Mouse (Mus musculus) embryonic facial prominence, embryonic 12.5 days (tissue): Measurements from ENCODE around the gene Crispld2. TPM values are rescaled to one million over a fixed set of nuclear protein-coding genes. Genes with fewer than 3 reads are reported as not detected.

Experiments
- ATAC-seq: fragments of 200-750 bp; cut with Nextera tagmentation; 2 replicates; pipeline ENCODE4 v1.8.0; 2017; ENCODE audit not compliant: insufficient number of reproducible peaks, insufficient read depth, low FRiP score, low TSS enrichment
- H3K27ac ChIP-seq: fragments of 300-500 bp; sonication (generic); 2 replicates; pipeline ENCODE4 v1.5.1; 2016; ENCODE audit warnings: mild to moderate bottlenecking
- H3K27me3 ChIP-seq: fragments of 300-500 bp; sonication (generic); 2 replicates; pipeline ENCODE4 v1.6.1; 2016; ENCODE audit warnings: mild to moderate bottlenecking, moderate library complexity
- H3K36me3 ChIP-seq: fragments of 300-500 bp; sonication (generic); 2 replicates; pipeline ENCODE4 v1.6.1; 2016; ENCODE audit warnings: mild to moderate bottlenecking
- H3K4me1 ChIP-seq: fragments of 300-500 bp; sonication (generic); 2 replicates; pipeline ENCODE4 v1.6.1; 2016
- H3K4me2 ChIP-seq: fragments of 300-500 bp; sonication (generic); replicated peaks from 2 replicates; pipeline ENCODE4 v1.6.1; 2016; ENCODE audit warnings: mild to moderate bottlenecking, moderate library complexity
- H3K4me3 ChIP-seq: fragments of 300-500 bp; sonication (generic); 2 replicates; pipeline ENCODE4 v1.5.1; 2016; ENCODE audit warnings: mild to moderate bottlenecking
- H3K9ac ChIP-seq: fragments of 300-500 bp; sonication (generic); 2 replicates; pipeline ENCODE4 v1.6.1; 2016; ENCODE audit warnings: mild to moderate bottlenecking, moderate library complexity
- H3K9me3 ChIP-seq: fragments of 300-500 bp; sonication (generic); 2 replicates; pipeline ENCODE4 v1.6.1; 2016; ENCODE audit warnings: mild to moderate bottlenecking, moderate library complexity
- WGBS: fragments of 180-500 bp; shearing (Covaris S2); methylation state at CpG from one replicate; pipeline ENCODE4 v1.1.7; 2016; 5-methylcytosine and 5-hydroxymethylcytosine counted together
- polyA plus RNA-seq: library from polyadenylated mRNA; unstranded; fragments of >200 nt; fragmentation: Nextera tagmentation; extraction: Ambion mirVana; gene quantifications from 2 replicates; pipeline ENCODE4 v1.2.1, GENCODE M21; 2016

Crispld2 gene
- 6.7 and 7.1 TPM in 2 replicates for polyA plus RNA-seq

DNA sequence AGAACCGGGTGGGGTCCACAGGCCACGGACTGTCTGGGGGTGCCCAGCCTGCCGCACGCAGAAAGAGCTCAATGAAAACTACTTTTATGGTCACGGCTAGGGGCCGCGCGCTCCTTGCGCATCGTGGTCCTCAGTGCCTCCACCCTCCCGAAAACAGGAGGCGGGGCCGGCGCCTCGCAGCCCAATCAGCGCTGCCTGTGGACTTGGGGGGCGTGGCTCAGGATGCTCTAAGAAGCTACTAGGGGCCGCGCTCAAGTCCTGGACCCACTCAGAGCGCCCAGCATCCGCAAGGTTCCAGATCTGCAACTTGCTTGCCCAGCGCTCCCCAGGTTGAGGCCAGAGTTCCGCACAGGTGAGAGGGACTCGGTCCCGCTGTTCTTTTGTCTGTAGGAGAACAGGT is at the start of gene Crispld2:
Crispld2 (plus strand) TSS at position 190 of the 400 bp plus-strand sequence.
- H3K9me3 ChIP-seq = no peaks in the 10 kb centered on the region
- peaks cover 28% of the 10 kb centered on the region for H3K27me3 ChIP-seq
- H3K4me1 ChIP-seq = peaks cover 34% of the 10 kb centered on the region
- ATAC-seq = peak; percentile 79
- peak within 1 kb of the TSS; percentile 8; the same call in 1 of the 2 replicates for H3K9ac ChIP-seq
- H3K4me2 ChIP-seq = peak within 1 kb of the TSS; percentile 66
- H3K4me3 ChIP-seq = peak within 1 kb of the TSS; percentile 33
- H3K36me3 ChIP-seq = no peaks in the 10 kb centered on the region
- WGBS = 1% methylated on average over 25 of the region's 25 CpGs
- H3K27ac ChIP-seq = no peak within 1 kb of the TSS

DNA sequence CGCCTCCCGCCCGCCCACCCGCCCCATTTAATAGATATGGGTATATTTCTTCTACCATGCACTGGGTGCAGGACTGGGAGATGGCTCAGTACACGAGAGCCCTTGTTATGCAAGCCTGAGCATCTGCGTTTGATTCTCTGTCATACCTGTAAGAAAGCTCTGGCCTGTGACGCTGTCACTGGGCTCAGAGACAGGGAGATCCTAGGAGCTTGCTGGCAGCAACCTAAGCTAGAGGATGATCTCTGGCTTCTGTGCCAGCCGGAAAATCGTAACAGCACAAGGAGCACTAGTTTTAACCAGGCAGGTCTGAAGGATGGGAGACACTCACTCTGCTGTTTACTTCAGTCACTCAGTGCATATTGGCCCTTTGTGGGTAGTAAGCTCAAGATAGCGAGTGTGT is 48.6 kb upstream of the Crispld2 start:
- Histone ChIP-seq H3K4me3 (no peak overlapping the region), H3K27me3 (no peaks in the 10 kb centered on the region), H3K4me2 (no peak overlapping the region), H3K36me3 (peaks cover 63% of the 10 kb centered on the region), H3K9ac (no peak overlapping the region), H3K4me1 (no peaks in the 10 kb centered on the region), H3K9me3 (no peaks in the 10 kb centered on the region), H3K27ac (no peak overlapping the region)
- no peak for ATAC-seq
- 95% methylated on average over 10 of the region's 10 CpGs for WGBS

DNA sequence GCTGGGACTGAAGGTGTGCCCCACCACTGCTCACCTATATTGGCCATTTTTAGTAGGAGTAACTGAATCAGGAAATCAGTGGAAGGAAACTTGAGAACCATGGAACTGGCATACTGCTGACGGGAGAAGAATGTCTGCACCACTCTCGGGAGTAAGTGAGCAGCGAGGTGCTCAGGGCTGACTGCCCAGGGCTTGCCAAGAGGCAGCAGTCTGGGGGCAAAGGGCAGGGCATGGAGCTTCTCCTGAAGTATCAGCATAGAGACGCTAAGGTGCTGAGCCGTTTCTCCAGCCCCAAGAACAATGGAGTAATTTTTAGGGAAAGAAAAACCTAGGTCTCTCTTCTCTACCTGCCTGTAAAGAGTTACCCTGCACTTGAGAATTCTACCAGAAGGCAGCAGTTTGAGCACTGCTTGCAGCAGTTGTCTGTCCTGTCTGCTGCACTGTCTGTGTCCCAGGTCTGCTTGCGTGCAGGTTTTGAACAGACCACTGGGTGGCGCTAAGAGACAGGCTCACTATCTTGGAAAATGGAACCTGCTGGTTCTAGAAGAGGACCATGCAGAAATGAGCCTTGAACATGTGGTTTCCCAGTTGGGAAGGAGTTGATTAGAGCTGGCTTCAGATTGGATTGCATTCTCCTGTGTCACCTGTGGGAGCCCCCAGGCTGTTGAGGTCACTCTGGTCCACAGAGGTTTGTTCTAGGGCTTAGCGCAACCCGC is 48.0 kb upstream of the Crispld2 start:
- 59% methylated on average over 9 of the region's 9 CpGs for WGBS
- no peak overlapping the region for H3K4me3 ChIP-seq
- peak; percentile 42; the same call in 1 of the 2 replicates for ATAC-seq
- no peaks in the 10 kb centered on the region for H3K9me3 ChIP-seq
- no peak overlapping the region for H3K9ac ChIP-seq
- no peaks in the 10 kb centered on the region for H3K27me3 ChIP-seq
- H3K36me3 ChIP-seq = peaks cover 67% of the 10 kb centered on the region
- no peak overlapping the region for H3K4me2 ChIP-seq
- no peaks in the 10 kb centered on the region for H3K4me1 ChIP-seq
- no peak overlapping the region for H3K27ac ChIP-seq

DNA sequence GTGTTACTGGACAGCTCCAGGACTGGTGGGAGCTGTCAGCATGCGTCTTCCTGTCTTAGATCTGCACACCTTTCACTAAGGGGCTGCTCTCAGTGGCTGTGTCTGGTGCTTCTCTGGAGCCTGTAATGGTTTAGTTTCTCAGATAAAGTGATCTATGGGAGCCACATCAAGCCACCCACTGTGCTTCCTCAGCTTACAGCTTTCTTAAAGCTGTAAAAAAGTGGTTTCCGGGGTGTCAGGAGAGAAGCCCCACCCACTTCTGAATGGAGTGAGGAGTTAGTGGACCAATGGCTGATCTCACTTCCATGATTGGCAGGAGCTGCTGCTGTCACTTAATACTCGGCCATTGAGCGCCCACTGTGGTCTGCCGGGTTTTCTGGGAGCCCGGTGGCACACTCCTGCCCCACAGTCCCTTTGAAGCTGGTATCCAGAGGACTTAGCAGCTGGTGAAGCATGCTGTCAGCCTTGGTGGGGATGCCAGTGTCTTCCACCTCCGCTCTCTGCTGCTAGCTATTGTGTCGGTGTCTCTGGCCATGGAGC is 45.8 kb upstream of the Crispld2 start:
- Histone ChIP-seq H3K4me3 (no peak overlapping the region), H3K9me3 (no peaks in the 10 kb centered on the region), H3K27ac (no peak overlapping the region), H3K36me3 (peaks cover 71% of the 10 kb centered on the region), H3K9ac (no peak overlapping the region), H3K27me3 (no peaks in the 10 kb centered on the region), H3K4me1 (0 out of 2 replicates have a peak, but pooled peaks cover 3% of the 10 kb centered on the region), H3K4me2 (no peak overlapping the region)
- ATAC-seq = no peak
- WGBS = 74% methylated on average over 8 of the region's 8 CpGs

DNA sequence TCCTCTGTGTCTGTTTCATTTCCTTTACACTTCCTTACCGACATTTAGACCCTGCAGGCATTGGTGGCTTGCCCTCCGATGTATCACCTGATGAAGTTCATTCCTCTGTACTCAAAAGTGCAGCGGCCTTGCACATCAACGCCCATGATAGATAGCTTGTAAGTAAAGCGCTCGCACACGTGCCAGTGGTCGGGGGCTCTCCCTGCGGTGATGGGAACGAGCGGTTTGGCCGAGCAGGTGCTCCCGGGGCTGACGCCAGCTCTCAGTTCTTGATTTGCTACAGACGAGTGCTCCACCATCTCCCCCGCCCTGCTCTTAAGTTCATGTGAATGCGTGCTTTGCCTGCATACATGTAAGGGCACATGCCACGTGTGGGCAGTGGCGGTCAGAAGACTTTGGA is 44.6 kb upstream of the Crispld2 start:
- Histone ChIP-seq H3K36me3 (peaks cover 71% of the 10 kb centered on the region), H3K4me2 (no peak overlapping the region), H3K4me3 (no peak overlapping the region), H3K27me3 (no peaks in the 10 kb centered on the region), H3K9ac (no peak overlapping the region), H3K4me1 (0 out of 2 replicates have a peak, but pooled peaks cover 3% of the 10 kb centered on the region), H3K27ac (no peak overlapping the region), H3K9me3 (no peaks in the 10 kb centered on the region)
- no peak for ATAC-seq
- WGBS = 90% methylated on average over 19 of the region's 19 CpGs

DNA sequence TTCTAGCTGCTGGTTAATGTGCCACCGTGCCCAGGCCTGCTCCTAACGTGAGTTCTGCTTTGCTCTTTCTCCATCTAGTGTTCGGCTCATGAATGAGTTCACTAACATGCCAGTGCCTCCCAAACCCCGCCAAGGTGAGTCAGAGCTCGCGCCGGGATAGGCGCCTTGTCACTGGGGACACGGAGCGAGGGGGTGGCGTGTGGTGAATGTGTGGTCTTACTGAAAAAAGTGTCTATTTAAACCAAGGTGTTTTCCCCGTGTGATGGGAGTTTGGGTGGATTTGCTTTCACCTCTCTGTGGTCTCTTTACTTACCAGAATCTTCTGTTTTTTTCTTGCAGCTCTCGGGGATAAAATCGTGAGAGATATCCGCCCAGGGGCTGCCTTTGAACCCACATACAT is 43.9 kb upstream of the Crispld2 start:
- Histone ChIP-seq H3K9ac (no peak overlapping the region), H3K4me2 (no peak overlapping the region), H3K27ac (no peak overlapping the region), H3K36me3 (peaks cover 76% of the 10 kb centered on the region), H3K9me3 (no peaks in the 10 kb centered on the region), H3K27me3 (no peaks in the 10 kb centered on the region), H3K4me1 (0 out of 2 replicates have a peak, but pooled peaks cover 3% of the 10 kb centered on the region), H3K4me3 (no peak overlapping the region)
- 91% methylated on average over 15 of the region's 15 CpGs for WGBS
- ATAC-seq = no peak

DNA sequence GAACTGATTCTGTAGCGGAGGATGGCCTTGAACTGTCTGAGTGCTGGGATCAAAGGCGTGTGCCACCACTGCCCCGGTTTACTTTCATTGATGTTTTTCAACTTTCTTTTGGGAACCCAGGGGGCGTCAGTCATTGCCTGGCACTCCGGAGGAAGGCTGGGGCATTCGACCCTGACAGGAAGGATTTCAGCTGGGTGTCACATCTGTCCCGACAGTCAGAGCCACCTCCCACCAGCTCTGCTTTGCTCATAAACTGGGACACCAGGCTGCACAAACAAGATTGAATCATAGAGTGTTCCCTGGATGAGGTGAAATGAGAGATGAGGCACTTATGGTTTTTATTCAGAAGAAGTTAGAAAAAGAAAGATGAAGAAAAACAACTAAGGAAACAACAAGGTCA is 40.0 kb upstream of the Crispld2 start:
- Histone ChIP-seq H3K9me3 (no peaks in the 10 kb centered on the region), H3K27ac (no peak overlapping the region)

DNA sequence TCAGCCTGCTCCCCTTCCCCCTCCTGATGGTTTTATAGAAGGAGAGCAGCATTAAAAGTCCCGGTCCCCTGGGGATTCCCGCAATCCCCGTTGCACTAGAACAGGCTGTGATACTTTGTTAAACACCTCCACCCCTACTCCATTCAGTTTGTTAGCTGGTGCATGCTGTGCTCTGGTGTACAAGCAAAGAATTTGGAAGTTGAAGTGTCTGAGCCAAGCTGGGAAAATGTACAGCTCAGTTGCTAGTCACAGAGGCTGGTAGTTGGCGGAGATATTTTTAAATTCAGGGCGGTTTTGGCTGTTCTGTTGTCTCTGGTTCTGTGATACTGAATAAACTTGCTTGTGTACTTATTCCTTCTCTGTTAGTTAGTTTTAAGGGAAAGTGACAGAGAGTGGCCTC is 39.5 kb upstream of the Crispld2 start:
- Histone ChIP-seq H3K4me3 (no peak overlapping the region), H3K4me2 (no peak overlapping the region), H3K9me3 (no peaks in the 10 kb centered on the region), H3K27ac (no peak overlapping the region), H3K4me1 (0 out of 2 replicates have a peak, but pooled peaks cover 3% of the 10 kb centered on the region), H3K9ac (no peak overlapping the region), H3K27me3 (no peaks in the 10 kb centered on the region), H3K36me3 (peaks cover 95% of the 10 kb centered on the region)
- ATAC-seq = no peak
- whole genome bisulfite sequencing = 87% methylated on average over 5 of the region's 5 CpGs

More for the DNA sequence above, 40.0 kb upstream of the Crispld2 start:
- 0 out of 2 replicates have a peak, but pooled peaks cover 3% of the 10 kb centered on the region for H3K4me1 ChIP-seq
- peaks cover 94% of the 10 kb centered on the region for H3K36me3 ChIP-seq
- H3K9ac ChIP-seq = no peak overlapping the region
- no peaks in the 10 kb centered on the region for H3K27me3 ChIP-seq
- no peak for ATAC-seq
- WGBS = 83% methylated on average over 7 of the region's 7 CpGs
- no peak overlapping the region for H3K4me2 ChIP-seq
- H3K4me3 ChIP-seq = no peak overlapping the region

DNA sequence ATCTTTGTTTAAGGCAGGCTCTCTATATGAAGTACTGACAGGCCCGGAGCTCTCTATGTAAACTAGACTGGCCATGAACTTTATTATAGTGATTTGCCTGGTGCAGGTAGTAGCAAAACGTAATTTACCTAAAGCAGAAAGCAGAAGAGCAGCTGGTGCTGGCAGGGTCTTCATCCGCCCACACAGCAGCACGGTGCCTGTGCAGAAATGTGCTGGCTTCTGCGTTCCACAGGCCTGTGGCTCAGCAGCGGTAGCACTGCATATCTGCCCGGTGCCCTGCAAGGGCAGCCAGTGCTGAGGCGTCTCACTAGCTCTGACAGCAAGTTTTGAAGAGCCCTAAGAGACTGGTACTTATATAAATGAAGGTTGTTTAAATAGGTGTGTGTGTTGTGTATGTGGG is 36.9 kb upstream of the Crispld2 start:
- Histone ChIP-seq H3K4me1 (peaks cover 4% of the 10 kb centered on the region; the same call in 1 of the 2 replicates), H3K9ac (no peak overlapping the region), H3K4me3 (no peak overlapping the region), H3K27ac (no peak overlapping the region), H3K36me3 (peaks cover 76% of the 10 kb centered on the region), H3K4me2 (no peak overlapping the region), H3K27me3 (no peaks in the 10 kb centered on the region), H3K9me3 (no peaks in the 10 kb centered on the region)
- 95% methylated on average over 8 of the region's 8 CpGs for WGBS
- ATAC-seq = no peak

DNA sequence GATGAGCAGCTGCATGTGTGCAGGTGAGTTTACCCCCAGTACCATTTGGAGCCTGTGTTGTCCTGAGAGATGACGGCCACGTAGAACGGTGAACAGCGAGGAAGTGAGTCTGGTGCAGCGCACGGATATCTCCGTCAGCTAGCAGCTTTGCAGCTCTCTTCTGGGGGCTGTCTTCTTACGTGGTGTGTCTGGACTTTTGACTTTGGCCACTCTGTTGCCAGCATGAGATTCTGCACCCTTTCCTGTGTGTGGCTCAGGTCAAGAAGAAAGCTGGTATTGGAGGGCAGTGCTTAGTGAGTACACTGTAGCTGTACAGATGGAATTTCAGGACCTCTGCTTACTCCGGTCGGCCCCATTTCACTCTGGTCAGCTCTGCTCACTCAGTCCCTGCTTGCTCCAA is 34.2 kb upstream of the Crispld2 start:
- Histone ChIP-seq H3K27ac (no peak overlapping the region), H3K36me3 (peaks cover 48% of the 10 kb centered on the region), H3K4me2 (no peak overlapping the region), H3K9me3 (no peaks in the 10 kb centered on the region), H3K9ac (no peak overlapping the region), H3K27me3 (no peaks in the 10 kb centered on the region), H3K4me3 (no peak overlapping the region), H3K4me1 (peaks cover 4% of the 10 kb centered on the region; the same call in 1 of the 2 replicates)
- no peak for ATAC-seq
- WGBS = 93% methylated on average over 10 of the region's 10 CpGs

DNA sequence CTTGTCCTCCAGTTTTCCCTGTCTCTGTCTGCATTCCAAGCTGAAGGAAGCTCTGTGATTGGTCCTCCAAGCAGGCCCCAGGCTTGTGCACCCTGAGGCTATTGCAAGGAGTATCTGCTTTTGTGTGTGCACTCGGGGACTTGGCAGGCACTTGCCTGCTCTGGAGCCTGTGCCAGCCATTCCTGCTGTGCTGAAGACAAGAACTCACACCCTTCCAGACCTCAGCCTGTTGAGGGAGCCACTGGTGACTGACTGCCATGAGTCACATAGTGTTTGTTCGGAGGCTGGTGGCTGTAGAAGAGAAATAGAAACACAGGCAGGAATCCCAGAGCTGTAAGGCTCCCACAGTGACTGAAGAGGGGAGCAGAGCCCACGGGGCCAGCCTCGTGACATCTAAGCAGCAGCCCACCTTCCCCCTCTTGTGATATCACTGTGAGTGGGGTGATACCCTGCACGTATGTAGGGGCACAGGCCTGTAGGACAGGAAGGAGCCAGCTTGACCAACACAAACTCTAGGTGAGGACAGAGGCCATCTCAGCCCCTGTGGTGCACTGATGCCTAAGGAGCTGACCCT is 31.6 kb upstream of the Crispld2 start:
- no peak for ATAC-seq

DNA sequence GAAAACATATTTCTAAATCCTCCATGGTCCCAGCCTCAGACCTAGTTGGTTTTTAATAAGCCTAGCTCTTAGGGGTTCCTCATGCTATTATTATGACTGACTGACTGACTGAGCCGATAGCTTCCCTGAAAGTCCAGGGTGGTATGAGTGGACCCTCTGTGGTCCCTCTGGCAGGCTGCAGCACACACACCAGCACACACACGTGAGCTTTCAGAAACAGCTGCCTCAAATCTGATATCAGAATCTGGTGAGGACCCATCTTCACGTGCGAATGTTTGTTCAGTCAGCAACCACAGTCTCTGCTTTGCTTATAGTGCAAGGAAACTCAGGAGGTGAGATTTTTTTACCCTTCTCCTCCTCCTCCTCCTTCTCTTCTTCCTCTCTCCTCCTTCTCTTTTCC is 27.4 kb upstream of the Crispld2 start:
- Histone ChIP-seq H3K27ac (no peak overlapping the region), H3K9ac (no peak overlapping the region), H3K4me1 (peaks cover 4% of the 10 kb centered on the region; the same call in 1 of the 2 replicates), H3K4me2 (no peak overlapping the region), H3K36me3 (no peaks in the 10 kb centered on the region), H3K27me3 (no peaks in the 10 kb centered on the region), H3K9me3 (no peaks in the 10 kb centered on the region; the same call in 1 of the 2 replicates), H3K4me3 (no peak overlapping the region)
- no peak for ATAC-seq
- 77% methylated on average over 4 of the region's 4 CpGs for WGBS

More for the DNA sequence above, 31.6 kb upstream of the Crispld2 start:
- H3K36me3 ChIP-seq = peaks cover 23% of the 10 kb centered on the region
- H3K4me1 ChIP-seq = peaks cover 4% of the 10 kb centered on the region; the same call in 1 of the 2 replicates
- H3K27me3 ChIP-seq = no peaks in the 10 kb centered on the region
- H3K9me3 ChIP-seq = no peaks in the 10 kb centered on the region
- WGBS = 54% methylated on average over 5 of the region's 5 CpGs
- no peak overlapping the region for H3K4me2 ChIP-seq
- no peak overlapping the region for H3K4me3 ChIP-seq
- no peak overlapping the region for H3K9ac ChIP-seq
- H3K27ac ChIP-seq = no peak overlapping the region
